Mouse (Mus musculus) skeletal muscle tissue, adult 2 months (tissue): ENCODE results near the gene Dcpp2.
"Not testable (repeated sequence)": the region's sequence is repeated elsewhere in the genome, so short reads cannot be mapped to it uniquely, and the experiment has no call there.

Experiments used
- DNase-seq: peaks from one replicate; pipeline ENCODE4 v3.0.0-alpha.2; 2012; ENCODE audit warnings: low read depth, low spot score

Dcpp2 gene

DNA sequence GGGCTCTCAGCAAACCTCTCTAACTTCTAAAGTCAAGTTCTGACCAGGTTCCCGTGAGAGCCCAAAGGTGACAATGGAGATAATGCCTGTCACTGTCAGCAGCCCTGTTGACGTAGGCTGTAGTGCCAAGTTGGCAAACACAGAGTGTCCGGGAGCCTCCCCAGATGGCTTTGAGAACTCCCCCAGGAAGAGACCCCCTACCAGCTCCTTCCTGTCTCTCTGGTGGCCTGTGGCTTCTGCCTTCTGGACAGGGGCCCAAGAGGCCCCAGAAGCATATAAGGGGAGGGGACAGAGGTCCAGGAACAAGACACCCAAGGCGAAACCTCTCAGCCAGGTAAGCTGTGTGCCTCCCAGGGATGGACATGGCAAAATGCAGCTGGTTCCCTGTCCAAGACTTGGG is at the start of gene Dcpp2, which contains the start of gene Dcpp1:
TSS of gene Dcpp2 (plus strand) at position 305 of the 400 bp plus-strand sequence.
TSS of gene Dcpp1 (plus strand) at position 301 of the 400 bp plus-strand sequence.
- not testable (repeated sequence) for DNase-seq

- no peak for DNase-seq
Measured at GRCm38 (mm10) chr17:23831201-23831600, 49.5 kb upstream of the Dcpp2 start.

GRCm38 (mm10) chr17:23836006-23836575 is 44.6 kb upstream of the Dcpp2 start, which contains the start of gene Prss33:
TSS of gene Prss33 (minus strand) at chr17:23836056.
- DNase-seq, result no peak

GRCm38 (mm10) chr17:23841145-23841544 is 39.5 kb upstream of the Dcpp2 start:
- no peak for DNase-seq

DNA sequence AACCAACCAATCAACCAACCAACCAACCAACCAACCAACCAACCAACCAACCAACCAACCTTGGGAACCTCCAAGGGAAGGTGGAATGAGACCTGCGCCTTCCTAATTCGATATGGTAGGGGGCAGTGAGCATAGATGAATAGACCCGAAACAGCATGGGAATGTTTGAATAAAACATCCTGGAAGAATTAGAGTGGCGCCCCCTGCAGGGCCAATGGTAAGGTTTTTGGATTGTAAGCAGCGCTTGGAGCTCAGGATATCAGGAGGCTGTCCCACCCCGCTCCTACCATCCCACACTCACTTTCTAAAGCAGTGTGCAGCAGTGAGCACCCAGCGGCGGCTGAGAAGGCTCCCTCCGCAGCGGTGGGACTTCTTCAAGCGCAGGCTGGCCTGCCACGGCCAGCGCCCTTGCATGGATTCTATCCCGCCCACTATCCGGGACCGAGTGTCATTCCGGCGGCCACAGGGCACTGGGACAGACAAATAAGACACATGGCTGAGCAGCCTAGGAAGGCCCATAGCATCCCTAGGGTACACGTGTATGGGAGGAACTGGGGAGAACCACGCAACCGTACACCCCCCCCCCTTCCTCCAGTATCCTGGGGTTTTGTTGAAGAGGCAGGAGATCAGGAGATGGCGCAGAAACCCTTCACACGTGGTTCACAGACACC is 37.4 kb upstream of the Dcpp2 start:
- DNase-seq, result no peak

- DNase-seq, result no peak
Measured at GRCm38 (mm10) chr17:23843812-23844273, 36.8 kb upstream of the Dcpp2 start, which contains the start of the genes Prss32 and Prss41. TSS of gene Prss32 (plus strand) at chr17:23843855. TSS of gene Prss41 (minus strand) at chr17:23844172.

GRCm38 (mm10) chr17:23850028-23850427 is 30.7 kb upstream of the Dcpp2 start:
- no peak for DNase-seq

GRCm38 (mm10) chr17:23850853-23851749 is 29.6 kb upstream of the Dcpp2 start:
- DNase-seq, result no peak

- DNase-seq, result no peak
Measured at GRCm38 (mm10) chr17:23853292-23853691, 27.4 kb upstream of the Dcpp2 start.

- DNase-seq, result no peak
Measured at GRCm38 (mm10) chr17:23854229-23854765, 26.4 kb upstream of the Dcpp2 start.

- no peak for DNase-seq
Measured at GRCm38 (mm10) chr17:23857193-23857592, 23.5 kb upstream of the Dcpp2 start.

GRCm38 (mm10) chr17:23857913-23858312 is 22.8 kb upstream of the Dcpp2 start:
- no peak for DNase-seq

- no peak for DNase-seq
Measured at GRCm38 (mm10) chr17:23862926-23863325, 17.8 kb upstream of the Dcpp2 start.

GRCm38 (mm10) chr17:23867756-23868155 is 12.9 kb upstream of the Dcpp2 start, which contains the start of gene Prss21:
TSS of gene Prss21 (plus strand) at chr17:23868056.
- no peak for DNase-seq

DNA sequence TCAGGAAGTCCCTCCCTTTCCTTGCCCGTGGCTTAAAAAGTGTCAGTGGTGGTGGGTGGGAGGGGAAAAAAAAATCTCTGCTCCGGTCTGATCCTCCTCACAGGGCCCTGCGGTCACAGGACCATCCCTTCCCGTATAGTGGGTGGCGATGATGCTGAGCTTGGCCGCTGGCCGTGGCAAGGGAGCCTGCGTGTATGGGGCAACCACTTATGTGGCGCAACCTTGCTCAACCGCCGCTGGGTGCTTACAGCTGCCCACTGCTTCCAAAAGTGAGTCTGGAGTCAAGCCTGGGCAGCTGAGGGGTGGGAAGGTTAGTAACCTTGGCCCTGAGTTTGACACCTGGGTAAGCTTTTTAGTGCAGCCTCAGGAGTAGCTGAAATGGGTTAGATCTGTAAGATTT is 12.2 kb upstream of the Dcpp2 start:
- no peak for DNase-seq

DNA sequence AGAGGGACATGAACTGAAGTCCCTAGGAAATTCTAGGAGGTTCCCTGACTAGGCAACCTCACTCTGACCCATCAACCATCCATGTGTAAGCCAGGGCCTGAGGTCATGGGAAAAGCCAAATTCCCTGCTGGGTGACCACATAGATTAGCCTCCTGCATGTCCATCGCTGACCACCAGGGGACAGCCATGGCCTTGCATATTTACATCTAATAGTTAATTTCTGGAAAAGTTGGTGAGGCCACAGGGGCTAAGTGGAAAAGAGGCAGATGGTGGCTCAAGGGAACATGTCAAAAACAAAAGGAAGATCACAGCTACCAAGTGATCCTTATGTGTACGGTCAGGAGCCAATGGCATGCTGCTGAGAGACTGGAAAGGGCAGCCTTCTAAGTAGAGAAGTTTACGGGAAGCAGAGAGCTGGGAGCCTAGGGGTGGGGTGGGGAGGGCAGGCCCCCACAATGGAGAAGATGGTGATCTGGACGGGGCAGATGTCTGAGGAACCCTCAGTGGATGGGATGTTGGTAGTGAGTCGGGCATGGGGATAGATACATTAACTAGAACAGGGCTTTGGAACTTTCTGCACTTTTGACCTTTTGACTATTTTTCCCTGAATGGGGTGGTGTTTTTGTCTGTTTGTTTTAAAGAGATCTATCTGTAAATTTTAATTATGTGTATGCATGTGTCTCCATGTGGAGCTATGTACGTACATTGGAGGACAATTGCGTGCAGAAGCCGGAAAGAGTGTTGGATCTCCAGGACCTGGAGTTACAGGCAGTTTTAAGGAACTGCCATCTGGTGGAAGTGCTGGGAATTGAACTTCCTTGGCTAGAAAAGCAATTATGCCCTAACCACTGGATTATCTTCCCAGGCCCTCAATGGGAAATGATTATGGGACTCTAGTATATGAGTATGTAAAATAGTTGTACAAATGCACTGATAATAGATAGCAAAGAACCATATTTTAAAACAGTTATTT is 6.5 kb upstream of the Dcpp2 start:
- DNase-seq, result peak; percentile 22

DNA sequence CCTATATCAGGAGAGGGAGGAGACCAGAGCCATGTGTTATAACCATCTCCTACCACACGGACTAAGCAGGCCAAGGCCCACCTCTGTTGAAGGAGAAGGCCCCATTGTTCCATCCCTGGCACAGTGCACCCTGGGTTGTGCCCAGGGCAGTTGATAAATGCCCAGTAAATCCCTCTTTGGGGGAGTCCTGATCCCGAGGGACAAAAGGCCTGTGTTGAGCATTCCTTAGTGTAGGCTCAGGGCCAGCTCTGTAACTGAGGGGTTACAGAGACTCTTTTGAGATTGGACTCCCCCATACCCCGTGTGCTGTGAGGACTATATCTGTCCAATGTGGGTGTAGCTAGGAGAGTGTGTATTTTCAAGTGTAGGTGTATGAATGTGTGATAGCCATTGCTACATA is 3.9 kb upstream of the Dcpp2 start:
- no peak for DNase-seq

DNA sequence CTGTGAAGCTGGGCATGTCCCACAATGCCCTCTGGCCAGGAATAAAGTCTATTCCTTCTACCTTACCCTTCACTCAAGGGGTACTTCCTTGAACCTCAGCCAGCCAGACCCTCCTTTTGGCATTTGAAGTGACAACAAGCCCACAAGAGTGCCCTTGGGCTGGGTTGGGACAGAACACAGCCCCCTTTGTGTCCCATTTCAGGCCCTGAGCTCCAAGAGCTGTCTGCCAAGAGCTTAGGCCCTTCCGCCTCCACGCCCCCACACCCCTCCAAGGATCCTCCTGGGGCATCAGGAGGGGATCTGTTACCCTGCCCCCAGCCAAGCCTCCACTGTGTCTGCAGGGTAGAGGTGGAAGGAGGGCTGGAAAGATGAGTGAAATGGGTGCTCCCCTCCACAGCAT is 3.5 kb upstream of the Dcpp2 start:
- no peak for DNase-seq

- not testable (repeated sequence) for DNase-seq
Measured at GRCm38 (mm10) chr17:23917158-23917557, 36.5 kb downstream of the Dcpp2 start, which contains the start of gene Dcpp3. TSS of gene Dcpp3 (plus strand) at chr17:23917458.

DNA sequence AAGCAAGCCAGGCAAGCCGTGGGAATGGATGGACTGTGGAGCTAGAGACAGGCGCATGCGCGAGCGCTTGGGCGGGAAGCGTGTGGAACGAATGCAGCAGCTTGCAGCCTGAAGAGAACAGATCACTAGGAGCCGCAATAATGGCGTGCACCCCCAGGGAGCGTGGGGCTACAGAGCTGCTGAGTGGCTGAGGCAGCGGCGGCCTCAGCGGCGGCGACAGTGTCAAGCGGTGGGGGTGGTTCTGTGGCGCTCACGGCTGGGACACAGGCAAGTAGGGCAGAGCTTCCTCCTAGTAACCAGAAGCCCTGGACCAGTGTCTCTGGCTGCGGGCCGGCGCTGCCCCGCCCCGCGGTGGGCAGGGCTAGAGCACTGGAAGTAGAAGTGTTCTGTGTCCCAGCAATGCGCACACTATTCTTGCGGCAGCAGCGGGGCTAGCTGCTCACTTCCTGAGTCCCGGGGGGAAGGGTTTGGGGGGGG is 43.9 kb downstream of the Dcpp2 start:
- peak; percentile 83 for DNase-seq
